Mouse (Mus musculus): ENCODE data around the gene Elmod3.

Elmod3 gene

DNA sequence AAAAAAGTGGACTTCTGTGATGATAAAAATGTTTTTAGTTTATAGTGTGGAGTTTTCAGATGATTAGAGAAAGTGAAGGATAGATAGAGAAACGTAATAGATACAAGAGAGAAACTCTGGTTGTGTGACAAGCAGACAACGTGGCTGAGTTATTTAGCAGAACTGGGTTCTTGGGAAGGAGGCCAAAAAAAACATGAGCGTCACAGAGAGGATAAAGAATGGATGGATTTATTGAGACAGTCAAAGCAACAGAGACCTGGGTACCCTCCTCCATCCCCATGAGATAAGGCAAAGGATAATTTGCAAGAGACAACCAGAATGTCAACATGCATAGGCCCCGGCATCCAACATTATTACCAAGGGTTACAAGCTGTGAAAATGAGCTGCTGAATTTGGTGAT is 12.0 kb upstream of the Elmod3 start:
- DNase-seq: no peak

GRCm38 (mm10) chr6:72608662-72609184 is 10.5 kb upstream of the Elmod3 start:
- no peak for DNase-seq

- DNase-seq: no peak
Observed at GRCm38 (mm10) chr6:72607676-72608075, 9.5 kb upstream of the Elmod3 start.

- no peak for DNase-seq
Observed at GRCm38 (mm10) chr6:72607060-72607459, 8.8 kb upstream of the Elmod3 start.

- no peak for DNase-seq
Observed at GRCm38 (mm10) chr6:72604066-72604465, 5.9 kb upstream of the Elmod3 start.

DNA sequence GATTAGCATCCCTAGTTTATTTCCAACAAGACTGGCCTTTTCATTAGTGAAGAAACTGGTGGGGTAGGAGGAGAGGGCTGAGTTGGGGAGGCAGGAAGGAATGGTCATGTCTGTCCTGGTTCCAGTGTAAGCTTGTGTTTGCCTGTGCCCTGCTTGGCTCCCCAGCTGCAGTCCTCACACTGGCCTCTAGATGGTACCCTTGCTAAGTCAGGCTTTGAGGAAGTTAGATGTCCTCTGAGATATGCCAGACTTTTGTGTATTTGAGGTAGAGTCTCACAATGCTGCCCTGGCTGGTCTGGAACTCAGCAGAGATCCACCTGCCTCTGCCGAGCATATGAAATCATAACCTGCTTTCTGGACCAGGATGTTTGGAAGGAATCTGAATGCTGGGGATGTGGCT is 3.5 kb upstream of the Elmod3 start:
- peak; percentile 82 to 87 for DNase-seq

DNA sequence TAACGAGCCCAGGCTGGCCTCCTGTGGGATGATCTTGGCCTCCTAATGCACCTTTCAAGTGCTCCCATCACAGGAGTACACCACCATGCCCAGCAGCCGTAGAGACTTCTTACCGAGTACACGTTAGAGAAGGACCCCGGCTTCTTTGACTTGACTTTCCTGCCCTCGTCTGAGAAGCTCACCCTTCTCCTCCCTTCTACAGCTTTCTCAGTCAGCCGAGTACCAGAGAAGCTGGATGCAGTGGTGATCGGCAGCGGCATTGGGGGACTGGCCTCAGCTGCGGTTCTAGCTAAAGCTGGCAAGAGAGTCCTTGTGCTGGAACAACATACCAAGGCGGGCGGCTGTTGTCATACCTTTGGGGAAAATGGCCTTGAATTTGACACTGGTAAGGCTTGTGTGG is 2.6 kb upstream of the Elmod3 start:
- no peak for DNase-seq

DNA sequence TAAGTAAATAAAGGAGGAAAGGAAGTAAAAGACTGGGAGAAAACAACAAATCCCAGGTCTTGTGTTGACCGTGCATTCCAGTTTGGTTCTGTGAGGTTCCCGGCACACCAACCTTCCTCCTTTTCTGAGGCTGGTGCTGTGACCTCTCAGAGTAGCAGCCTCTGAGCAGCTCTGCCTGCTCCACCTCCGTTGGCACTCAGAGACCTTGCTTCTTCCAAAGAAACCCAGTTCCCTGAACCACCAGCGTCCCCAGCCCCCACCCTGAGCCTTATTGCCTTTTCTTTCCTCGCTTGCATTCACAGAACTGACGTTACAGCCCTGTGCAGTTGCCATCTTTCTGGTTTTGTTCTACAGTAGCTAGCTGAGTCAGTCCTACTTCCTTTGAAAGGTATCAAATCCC is 2.0 kb upstream of the Elmod3 start:
- no peak for DNase-seq

DNA sequence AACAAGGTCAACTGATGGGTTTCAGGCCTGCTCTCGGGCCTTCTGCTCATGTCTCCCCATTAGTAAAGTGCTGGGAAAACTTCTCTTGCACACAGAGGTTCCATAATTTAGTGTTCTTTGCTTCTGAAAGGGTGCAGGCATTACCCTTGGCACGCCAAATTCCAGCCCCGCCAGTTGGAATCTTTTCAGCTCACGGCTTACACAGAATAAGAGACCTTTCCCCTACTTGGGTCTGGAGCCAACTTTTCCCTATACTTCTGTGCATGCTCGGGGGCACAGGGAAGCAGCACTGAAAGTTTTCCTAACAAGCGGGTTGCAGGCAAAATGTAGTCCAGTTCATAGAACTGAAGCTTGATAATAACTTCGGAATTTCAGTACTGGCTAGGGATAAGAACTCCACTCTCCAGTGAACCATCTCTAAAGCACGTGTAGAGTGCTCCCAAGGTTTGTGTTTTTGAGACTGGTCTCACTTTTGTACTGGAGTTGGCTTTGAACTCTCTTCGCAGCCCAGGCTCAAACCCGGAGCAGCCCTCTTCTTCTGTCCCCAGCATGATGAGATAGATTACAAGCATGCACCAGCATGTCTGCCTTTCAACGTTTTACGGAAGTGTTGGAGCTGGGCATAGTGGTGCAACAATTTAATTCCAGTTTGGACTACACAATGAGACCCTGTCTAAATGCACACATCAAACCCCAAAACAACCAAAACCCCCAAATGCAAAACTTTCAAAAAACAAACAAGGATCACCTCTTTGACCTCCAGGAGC is 761 bp upstream of the Elmod3 start:
- peak; percentile 36 to 40 for DNase-seq

DNA sequence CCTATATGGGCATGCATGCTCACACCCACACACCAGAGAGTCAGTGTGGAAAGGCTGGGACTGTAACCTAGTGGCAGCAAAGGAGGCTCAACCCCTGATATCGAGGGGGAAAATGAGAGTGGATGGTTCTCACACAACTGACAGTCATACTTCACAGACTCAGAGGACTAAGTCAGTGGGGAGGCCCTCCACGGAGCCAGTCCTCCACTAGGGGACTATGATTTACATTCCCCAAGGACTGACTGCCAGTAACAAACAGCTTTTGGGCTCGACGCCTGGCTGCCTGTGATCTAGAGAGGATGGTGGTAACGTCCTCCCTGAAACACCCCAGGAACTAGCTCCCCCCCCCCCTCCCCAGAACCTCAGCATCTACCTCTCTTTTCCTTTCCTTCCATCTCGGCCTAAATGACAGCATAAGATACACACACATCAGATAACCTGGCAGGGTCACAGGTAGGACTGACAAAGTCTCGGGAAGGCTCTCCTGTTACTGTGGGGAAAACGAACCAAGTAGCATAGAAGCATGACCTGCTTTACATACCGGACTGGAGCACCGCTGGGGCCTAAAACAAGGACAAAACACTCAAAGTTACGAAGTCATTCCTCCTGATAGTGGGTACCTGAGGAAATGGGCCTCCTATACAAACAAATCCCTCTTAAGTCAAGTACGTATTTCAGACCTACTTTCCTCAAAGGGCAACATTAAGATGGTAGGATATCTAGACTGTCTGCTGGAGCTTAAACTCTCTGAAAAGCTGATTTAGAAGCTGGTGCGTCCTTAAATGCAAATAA is 934 bp downstream of the Elmod3 start:
- DNase-seq: peak; percentile 32 to 39

GRCm38 (mm10) chr6:72593914-72594313 is 4.3 kb downstream of the Elmod3 start:
- no peak for DNase-seq

- DNase-seq: no peak
Observed at GRCm38 (mm10) chr6:72593011-72593803, 5.0 kb downstream of the Elmod3 start.

GRCm38 (mm10) chr6:72590111-72590510 is 8.1 kb downstream of the Elmod3 start:
- DNase-seq: no peak

GRCm38 (mm10) chr6:72588307-72588706 is 9.9 kb downstream of the Elmod3 start:
- no peak for DNase-seq

GRCm38 (mm10) chr6:72586701-72587100 is 11.5 kb downstream of the Elmod3 start:
- no peak for DNase-seq

GRCm38 (mm10) chr6:72584154-72584553 is 14.1 kb downstream of the Elmod3 start:
- no peak for DNase-seq

DNA sequence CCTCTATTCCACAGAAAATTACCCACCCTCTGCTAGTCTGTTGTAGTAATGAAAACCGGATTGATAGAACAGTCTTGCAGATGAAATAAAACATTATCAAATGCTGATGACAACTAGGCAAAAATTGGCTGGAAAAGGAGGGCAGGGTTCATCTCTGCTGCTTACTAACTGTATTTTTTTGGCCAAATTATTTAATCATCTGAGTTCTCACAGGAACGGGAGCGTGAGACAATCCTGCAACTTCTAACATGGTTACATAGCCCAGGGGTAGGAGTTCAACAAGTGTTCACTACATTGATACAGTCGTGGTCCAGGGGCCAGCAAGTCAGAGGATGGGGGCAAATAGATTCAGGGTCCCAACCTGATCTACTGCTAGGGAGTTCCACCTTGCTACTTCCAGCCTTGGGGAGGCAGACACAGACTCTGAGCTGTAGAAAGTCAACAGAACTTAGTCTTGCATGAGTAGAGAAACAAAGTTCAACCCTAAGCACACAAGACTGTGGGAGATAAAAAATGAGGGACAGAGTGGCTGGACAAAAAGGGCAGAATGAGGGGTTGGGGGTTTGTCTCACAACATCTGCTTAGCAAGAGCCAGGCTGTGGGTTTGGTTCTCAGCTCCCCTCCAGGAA is 14.9 kb downstream of the Elmod3 start:
- no peak for DNase-seq

- DNase-seq: peak in 1 of 2 experiments; percentile 30
Observed at GRCm38 (mm10) chr6:72581625-72582382, 16.4 kb downstream of the Elmod3 start.

GRCm38 (mm10) chr6:72576041-72576440 is 22.2 kb downstream of the Elmod3 start:
- DNase-seq: no peak

DNA sequence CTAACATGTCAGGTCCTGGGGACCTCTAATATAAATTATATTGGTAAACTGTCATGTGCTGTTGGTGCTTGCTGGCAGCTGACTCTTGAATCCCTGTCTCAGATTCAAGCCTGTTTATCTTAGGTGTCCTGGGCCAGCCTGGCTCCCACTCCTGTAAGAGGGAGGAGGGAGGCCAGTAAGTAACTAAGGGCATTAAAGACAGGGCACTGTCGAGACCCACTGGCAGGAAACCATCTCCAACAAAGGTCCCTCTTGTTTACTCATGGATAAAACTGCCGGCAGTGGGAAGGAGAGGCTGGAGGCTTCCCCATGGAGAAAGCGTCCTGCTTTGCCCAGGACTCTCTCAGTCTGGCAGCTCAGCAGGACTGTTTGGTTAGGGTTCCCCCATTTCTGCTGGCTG is 26.4 kb downstream of the Elmod3 start:
- no peak for DNase-seq

- no peak for DNase-seq
Observed at GRCm38 (mm10) chr6:72570644-72571397, 27.4 kb downstream of the Elmod3 start.
